Mouse (Mus musculus): ENCODE results near the gene Vezt.

- no peak for TF ChIP-seq CTCF (IDR thresholded peaks at IDR 0.05; ENCODE audit: low read depth)
- TF ChIP-seq EP300 (IDR thresholded peaks at IDR 0.05; ENCODE audit: low read depth) = no peak
These were observed 25.5 kb downstream of the Vezt start for GRCm38 (mm10) chr10:94009991-94010679.
